Mouse (Mus musculus) adrenal gland, postnatal 25 days (tissue): ENCODE measurements around the gene Klhl5. TPM values are rescaled to one million over a fixed set of nuclear protein-coding genes. Genes with fewer than 3 reads are reported as not detected.

Experiments used
- DNase-seq: peaks from one replicate; pipeline ENCODE4 v3.0.0; 2021; ENCODE audit warnings: mixed read lengths
- total RNA-seq: library from RNA; stranded (reverse); gene quantifications from 2 replicates; pipeline ENCODE4 v1.2.3, GENCODE M21; 2021

Gene Klhl5
- total RNA-seq, 1 experiment from 2014 or later = 65.8 TPM

GRCm38 (mm10) chr5:65149706-65150105, 42.4 kb downstream of the Klhl5 start:
- DNase-seq = no peak

- DNase-seq = no peak
Measured at GRCm38 (mm10) chr5:65150376-65150955, 43.1 kb downstream of the Klhl5 start.

- DNase-seq = no peak
Measured at GRCm38 (mm10) chr5:65151276-65151675, 43.9 kb downstream of the Klhl5 start.

- DNase-seq = no peak
Measured at GRCm38 (mm10) chr5:65151767-65152166, 44.4 kb downstream of the Klhl5 start.

- no peak for DNase-seq
Measured at GRCm38 (mm10) chr5:65154287-65154686, 46.9 kb downstream of the Klhl5 start.

GRCm38 (mm10) chr5:65156853-65157252, 49.5 kb downstream of the Klhl5 start:
- peak; percentile 44 for DNase-seq

- DNase-seq = peak; percentile 48
Measured at GRCm38 (mm10) chr5:65157412-65158381, 50.4 kb downstream of the Klhl5 start.

GRCm38 (mm10) chr5:65158696-65159305, 51.5 kb downstream of the Klhl5 start:
- no peak for DNase-seq

- no peak for DNase-seq
Measured at GRCm38 (mm10) chr5:65163001-65163400, 55.7 kb downstream of the Klhl5 start.

- DNase-seq = no peak
Measured at GRCm38 (mm10) chr5:65163489-65164092, 56.3 kb downstream of the Klhl5 start.

- DNase-seq = no peak
Measured at GRCm38 (mm10) chr5:65170206-65170605, 62.9 kb downstream of the Klhl5 start.

- peak; percentile 14 for DNase-seq
Measured at GRCm38 (mm10) chr5:65175035-65175917, 67.9 kb downstream of the Klhl5 start.

GRCm38 (mm10) chr5:65175918-65176484, 68.7 kb downstream of the Klhl5 start:
- no peak for DNase-seq

- peak; percentile 53 for DNase-seq
Measured at GRCm38 (mm10) chr5:65177026-65177514, 69.7 kb downstream of the Klhl5 start.

- no peak for DNase-seq
Measured at GRCm38 (mm10) chr5:65178477-65178876, 71.1 kb downstream of the Klhl5 start.

GRCm38 (mm10) chr5:65181160-65181793, 73.9 kb downstream of the Klhl5 start:
- DNase-seq = no peak

GRCm38 (mm10) chr5:65181794-65182169, 74.4 kb downstream of the Klhl5 start:
- no peak for DNase-seq

GRCm38 (mm10) chr5:65182268-65182667, 74.9 kb downstream of the Klhl5 start:
- DNase-seq = no peak

- DNase-seq = no peak
Measured at GRCm38 (mm10) chr5:65191601-65192000, 84.3 kb downstream of the Klhl5 start.

GRCm38 (mm10) chr5:65194441-65194840, 87.1 kb downstream of the Klhl5 start:
- no peak for DNase-seq
